ENCODE assay signal across 11 mouse cellular contexts in the genomic region with DNA sequence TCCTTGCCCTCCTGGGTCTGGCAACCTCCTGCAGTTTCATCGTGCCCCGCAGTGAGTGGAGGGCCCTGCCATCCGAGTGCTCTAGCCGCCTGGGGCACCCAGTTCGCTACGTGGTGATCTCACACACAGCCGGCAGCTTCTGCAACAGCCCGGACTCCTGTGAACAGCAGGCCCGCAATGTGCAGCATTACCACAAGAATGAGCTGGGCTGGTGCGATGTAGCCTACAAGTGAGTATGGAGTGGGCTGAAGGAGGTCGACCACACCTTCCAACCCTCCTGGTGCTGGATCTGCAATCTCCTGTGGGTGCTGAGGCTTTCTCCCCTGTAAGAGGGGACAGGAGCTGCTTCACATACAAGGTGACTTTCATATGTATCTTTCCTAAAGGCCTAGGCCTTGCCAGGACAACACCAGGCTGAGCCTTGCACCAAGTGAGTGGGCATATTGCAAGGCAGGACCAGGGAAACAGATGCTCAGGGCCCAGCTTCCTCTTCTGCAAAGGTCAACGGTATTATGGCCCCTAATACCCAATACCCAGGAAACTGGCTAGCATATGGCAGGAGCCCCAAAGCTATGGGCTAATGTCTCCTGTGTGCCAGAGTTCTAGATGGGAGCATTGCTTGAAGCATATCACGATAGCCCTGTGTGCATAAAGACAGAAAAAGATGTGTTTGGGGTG. TPM values are rescaled to one million over a fixed set of nuclear protein-coding genes. Genes with fewer than 3 reads are reported as not detected.
DNase-seq lines count a peak whose midpoint lies in the region; ATAC-seq lines count a peak whose summit lies in the region.
"Had no signal": no experiment of that assay in that cellular context is flagged by ENCODE, and none has a peak within 500 bp of the region (broad histone marks: within the 10 kb centered on the region; RNA-seq: fewer than 3 reads in every experiment).

No protein-coding gene starts in this region.

- DNase-seq in cerebellum, adult 11-12 months = peak; percentile 1
- DNase-seq in cerebellum, postnatal 36 days = no peak
- no peak for DNase-seq in liver, embryonic 11.5 days (ENCODE audit: low spot score)
- DNase-seq in urinary bladder, postnatal 36 days (ENCODE audit: low spot score in 2 of 2) = no peak
- DNase-seq: forebrain, postnatal 0 days had no signal

- peak overlapping the region; percentile 58; the same call in 1 of the 2 replicates for H3K27ac ChIP-seq in liver, embryonic 16.5 days (ENCODE audit: low read length)
- no peak overlapping the region for H3K27ac ChIP-seq in liver, embryonic 11.5 days (ENCODE audit: low read depth, low read length)
- H3K27ac ChIP-seq: limb, embryonic 15.5 days had no signal

- ATAC-seq in liver, embryonic 16.5 days (ENCODE audit: low read depth) = no peak
- no peak for ATAC-seq in liver, embryonic 11.5 days (replicated peaks; ENCODE audit: low FRiP score)
- peak; percentile 44 for ATAC-seq in activated CD4-positive, CD25-positive, alpha-beta regulatory T cell, adult 4 months
- ATAC-seq in megakaryocyte progenitor cell, adult 5-6 weeks (replicated peaks; ENCODE audit: poor library complexity) = peak; percentile 62
- no peak for ATAC-seq in cerebellum, adult (ENCODE audit: insufficient number of reproducible peaks, low FRiP score, low TSS enrichment)
- ATAC-seq: forebrain, postnatal 0 days had no signal

- 37% methylated on average over 13 of the region's 13 CpGs for WGBS in liver, embryonic 16.5 days (ENCODE audit: insufficient replicate concordance)
- WGBS in liver, embryonic 11.5 days = 52% methylated on average over 13 of the region's 13 CpGs

- no peaks in the 10 kb centered on the region for H3K9me3 ChIP-seq in liver, embryonic 16.5 days (replicated peaks; ENCODE audit: control insufficient read depth, low read length)
- H3K9me3 ChIP-seq in liver, embryonic 11.5 days (ENCODE audit: control insufficient read depth, low read length) = no peaks in the 10 kb centered on the region
- H3K9me3 ChIP-seq: limb, embryonic 15.5 days had no signal

- H3K27me3 ChIP-seq in liver, embryonic 16.5 days (ENCODE audit: control insufficient read depth, insufficient read depth, low read depth, low read length) = no peaks in the 10 kb centered on the region
- no peaks in the 10 kb centered on the region for H3K27me3 ChIP-seq in liver, embryonic 11.5 days (replicated peaks; ENCODE audit: control insufficient read depth, insufficient read depth, low read length)
- H3K27me3 ChIP-seq: limb, embryonic 15.5 days had no signal

- H3K4me1 ChIP-seq in liver, embryonic 16.5 days (ENCODE audit: control insufficient read depth, low read depth, low read length) = no peaks in the 10 kb centered on the region; the same call in 1 of the 2 replicates
- H3K4me1 ChIP-seq in liver, embryonic 11.5 days (replicated peaks; ENCODE audit: control insufficient read depth, insufficient read depth, low read length) = peaks cover 3% of the 10 kb centered on the region; the same call in 1 of the 2 replicates

- no peak overlapping the region for H3K4me2 ChIP-seq in liver, embryonic 16.5 days (ENCODE audit: low read depth, low read length)
- H3K4me2 ChIP-seq in liver, embryonic 11.5 days = no peak overlapping the region
- H3K4me2 ChIP-seq: limb, embryonic 15.5 days had no signal

- H3K9ac ChIP-seq in liver, embryonic 16.5 days (ENCODE audit: low read depth, low read length) = no peak overlapping the region
- H3K9ac ChIP-seq in liver, embryonic 11.5 days (ENCODE audit: low read depth, low read length) = no peak overlapping the region
- H3K9ac ChIP-seq: forebrain, postnatal 0 days; limb, embryonic 15.5 days had no signal

- no peaks in the 10 kb centered on the region for H3K36me3 ChIP-seq in liver, embryonic 16.5 days (ENCODE audit: control insufficient read depth, insufficient read depth)
- H3K36me3 ChIP-seq in liver, embryonic 11.5 days (ENCODE audit: control insufficient read depth, insufficient read depth, low read length) = no peaks in the 10 kb centered on the region

- peak overlapping the region; percentile 16 for H3K4me3 ChIP-seq in liver, embryonic 16.5 days (ENCODE audit: low read depth, low read length)
- H3K4me3 ChIP-seq in liver, embryonic 11.5 days (ENCODE audit: low read depth, low read length) = no peak overlapping the region
- H3K4me3 ChIP-seq: limb, embryonic 15.5 days had no signal

RNA-seq across cellular contexts. Expression of gene Pglyrp1, which starts 13.8 kb away (rescaled TPM):
- polyA plus RNA-seq in liver, embryonic 16.5 days (2015; fragmentation: Nextera tagmentation; extraction: Ambion mirVana) = 76.1 and 87.5 TPM in 2 replicates
- 7.9 TPM in 2 replicates for polyA plus RNA-seq in liver, embryonic 11.5 days (2014; fragmentation: Nextera tagmentation; extraction: Ambion mirVana)
- 100 to 1,000 TPM; 275 to 290 TPM for polyA plus RNA-seq in activated CD4-positive, CD25-positive, alpha-beta regulatory T cell, adult 4 months (2017; shearing (Covaris generic))
- total RNA-seq in megakaryocyte progenitor cell, adult 5-6 weeks (2015) = 264 and 265 TPM in 2 replicates
- 31.3 and 35.6 TPM in 2 replicates for total RNA-seq in megakaryocyte progenitor cell, adult 5-6 weeks (2017)

RNA-seq across cellular contexts. Expression of gene Ccdc61, which starts 25.3 kb away (rescaled TPM):
- 7.9 and 8.4 TPM in 2 replicates for polyA plus RNA-seq in liver, embryonic 16.5 days (2015; fragmentation: Nextera tagmentation; extraction: Ambion mirVana)
- polyA plus RNA-seq in liver, embryonic 11.5 days (2014; fragmentation: Nextera tagmentation; extraction: Ambion mirVana) = 20.8 and 21.1 TPM in 2 replicates
- 1 to 10 TPM; 5.3 to 9.2 TPM for polyA plus RNA-seq in activated CD4-positive, CD25-positive, alpha-beta regulatory T cell, adult 4 months (2017; shearing (Covaris generic))
- 11.9 and 14.1 TPM in 2 replicates for total RNA-seq in megakaryocyte progenitor cell, adult 5-6 weeks (2015)
- total RNA-seq in megakaryocyte progenitor cell, adult 5-6 weeks (2017) = 11.3 and 17.0 TPM in 2 replicates

RNA-seq across cellular contexts. Expression of gene Nova2, which starts 40.8 kb away (rescaled TPM):
- polyA plus RNA-seq in liver, embryonic 16.5 days (2015; fragmentation: Nextera tagmentation; extraction: Ambion mirVana) = 0.06 and 0.09 TPM in 2 replicates
- 0.22 and 0.41 TPM in 2 replicates for polyA plus RNA-seq in liver, embryonic 11.5 days (2014; fragmentation: Nextera tagmentation; extraction: Ambion mirVana)
- polyA plus RNA-seq in activated CD4-positive, CD25-positive, alpha-beta regulatory T cell, adult 4 months (2017; shearing (Covaris generic)) = not detected
- not detected in 2 replicates for total RNA-seq in megakaryocyte progenitor cell, adult 5-6 weeks (2015)
- total RNA-seq in megakaryocyte progenitor cell, adult 5-6 weeks (2017) = not detected in 2 replicates
- total RNA-seq: neutrophil, adult 5-6 weeks had no signal

RNA-seq across cellular contexts. Expression of gene Mill2, which starts 45.1 kb away (rescaled TPM):
- 0.21 and 0.24 TPM in 2 replicates for polyA plus RNA-seq in liver, embryonic 16.5 days (2015; fragmentation: Nextera tagmentation; extraction: Ambion mirVana)
- polyA plus RNA-seq in liver, embryonic 11.5 days (2014; fragmentation: Nextera tagmentation; extraction: Ambion mirVana) = 0.21 and 0.26 TPM in 2 replicates
- not detected for polyA plus RNA-seq in activated CD4-positive, CD25-positive, alpha-beta regulatory T cell, adult 4 months (2017; shearing (Covaris generic))
- 0.15 and 0.44 TPM in 2 replicates for total RNA-seq in megakaryocyte progenitor cell, adult 5-6 weeks (2015)
- 0.75 TPM in 1 of 2 replicates, not detected in the other for total RNA-seq in megakaryocyte progenitor cell, adult 5-6 weeks (2017)
- total RNA-seq: neutrophil, adult 5-6 weeks had no signal

Comparison
In these comparisons a context has a peak if more than half of its experiments do, and no peak if none do; other contexts are left out.
1. ATAC-seq: peak in activated CD4-positive, CD25-positive, alpha-beta regulatory T cell, adult 4 months (single experiment) and megakaryocyte progenitor cell, adult 5-6 weeks (single experiment); none in liver, embryonic 16.5 days (single experiment), liver, embryonic 11.5 days (single experiment) and cerebellum, adult (single experiment).